10 mouse cellular contexts compared by ENCODE assay signal in genomic region chr9:45370616-45371336, GRCm38 (mm10). TPM values are rescaled to one million over a fixed set of nuclear protein-coding genes. Genes with fewer than 3 reads are reported as not detected.
A peak's percentile ranks its signal among the peaks of the same experiment; 100 is the strongest.
DNase-seq lines count a peak whose midpoint lies in the region; ATAC-seq lines count a peak whose summit lies in the region.
"Had no signal": no experiment of that assay in that cellular context is flagged by ENCODE, and none has a peak within 500 bp of the region (broad histone marks: within the 10 kb centered on the region; RNA-seq: fewer than 3 reads in every experiment).

No protein-coding gene starts in this region.

- peaks cover 13% of the 10 kb centered on the region for H3K27me3 ChIP-seq in heart, embryonic 16.5 days (ENCODE audit: control insufficient read depth, insufficient read depth, low read length)
- peaks cover 22% of the 10 kb centered on the region for H3K27me3 ChIP-seq in hindbrain, embryonic 10.5 days (ENCODE audit: insufficient read depth, poor library complexity, severe bottlenecking)
- no peaks in the 10 kb centered on the region for H3K27me3 ChIP-seq in midbrain, embryonic 11.5 days (ENCODE audit: control insufficient read depth, insufficient read depth, low read length)

- H3K9ac ChIP-seq in heart, embryonic 16.5 days (ENCODE audit: low read length): peak overlapping the region; percentile 68
- peak overlapping the region; percentile 83 for H3K9ac ChIP-seq in midbrain, embryonic 11.5 days (ENCODE audit: low read length)

- intact Hi-C loops in gastrocnemius, postnatal 14 days (cut with DNase I; ENCODE audit: low total_unique reads): no loop called here

- no peak for DNase-seq in heart, adult 11 months
- no peak for DNase-seq in hindbrain, embryonic 10.5 days (ENCODE audit: low spot score)
- DNase-seq in midbrain, embryonic 11.5 days (ENCODE audit: low spot score, missing footprints): peak; percentile 92
- no peak for DNase-seq in gastrocnemius, postnatal 14 days
- DNase-seq in ovary, postnatal 14 days (ENCODE audit: low spot score): no peak
- no peak for DNase-seq in cerebellum, adult 18-20 months

- H3K9me3 ChIP-seq in heart, embryonic 16.5 days (replicated peaks; ENCODE audit: control insufficient read depth, low read length): no peaks in the 10 kb centered on the region
- H3K9me3 ChIP-seq in hindbrain, embryonic 10.5 days: no peaks in the 10 kb centered on the region
- no peaks in the 10 kb centered on the region for H3K9me3 ChIP-seq in midbrain, embryonic 11.5 days (ENCODE audit: control insufficient read depth, low read length)

- no peak overlapping the region for H3K27ac ChIP-seq in heart, embryonic 16.5 days (ENCODE audit: low read length)
- H3K27ac ChIP-seq in brown adipose tissue, adult 24 weeks (replicated peaks; ENCODE audit: low read depth, low read length): no peak overlapping the region
- peak overlapping the region; percentile 93 for H3K27ac ChIP-seq in hindbrain, embryonic 10.5 days
- H3K27ac ChIP-seq in midbrain, embryonic 11.5 days (ENCODE audit: low read depth, low read length): peak overlapping the region; percentile 21

- H3K4me3 ChIP-seq in heart, embryonic 16.5 days (ENCODE audit: low read length): peak overlapping the region; percentile 58
- peak overlapping the region; percentile 53 for H3K4me3 ChIP-seq in brown adipose tissue, adult 24 weeks (ENCODE audit: insufficient read depth, low read depth, low read length)
- H3K4me3 ChIP-seq in hindbrain, embryonic 10.5 days: peak overlapping the region; percentile 82
- H3K4me3 ChIP-seq in midbrain, embryonic 11.5 days (ENCODE audit: low read depth, low read length): peak overlapping the region; percentile 52
- H3K4me3 ChIP-seq: erythroblast, embryonic 14.5 days had no signal

- H3K4me2 ChIP-seq in heart, embryonic 16.5 days (ENCODE audit: low read depth, low read length): peak overlapping the region; percentile 86
- peak overlapping the region; percentile 86 for H3K4me2 ChIP-seq in midbrain, embryonic 11.5 days

- H3K36me3 ChIP-seq in heart, embryonic 16.5 days (ENCODE audit: control insufficient read depth, insufficient read depth): no peaks in the 10 kb centered on the region
- peaks cover 32% of the 10 kb centered on the region for H3K36me3 ChIP-seq in hindbrain, embryonic 10.5 days
- H3K36me3 ChIP-seq in midbrain, embryonic 11.5 days (ENCODE audit: control insufficient read depth, insufficient read depth, low read length): no peaks in the 10 kb centered on the region

- ATAC-seq in heart, embryonic 16.5 days (replicated peaks; ENCODE audit: extremely low read depth, insufficient read depth, low FRiP score): no peak
- ATAC-seq in midbrain, embryonic 11.5 days (ENCODE audit: low FRiP score): peak; percentile 56

- peaks cover 7% of the 10 kb centered on the region for H3K4me1 ChIP-seq in heart, embryonic 16.5 days (ENCODE audit: control insufficient read depth, insufficient read depth, low read length)
- peaks cover 5% of the 10 kb centered on the region; the same call in 1 of the 2 replicates for H3K4me1 ChIP-seq in brown adipose tissue, adult 24 weeks (ENCODE audit: control insufficient read depth, insufficient read depth, insufficient read length, low read length)
- H3K4me1 ChIP-seq in hindbrain, embryonic 10.5 days (replicated peaks): peaks cover 49% of the 10 kb centered on the region
- peaks cover 15% of the 10 kb centered on the region for H3K4me1 ChIP-seq in midbrain, embryonic 11.5 days (ENCODE audit: control insufficient read depth, insufficient read depth, low read length)

- 11% methylated on average over 25 of the region's 25 CpGs for WGBS in heart, embryonic 16.5 days
- 4% methylated on average over 25 of the region's 25 CpGs for WGBS in hindbrain, embryonic 10.5 days
- 5% methylated on average over 25 of the region's 25 CpGs for WGBS in midbrain, embryonic 11.5 days

RNA-seq across cellular contexts. Expression of gene Fxyd6, which starts 0.8 kb away (rescaled TPM):
- 34.9 and 37.2 TPM in 2 replicates for polyA plus RNA-seq in heart, embryonic 16.5 days (2015; fragmentation: Nextera tagmentation; extraction: Ambion mirVana)
- polyA plus RNA-seq in brown adipose tissue, adult 24 weeks (2012; ENCODE audit: insufficient read depth, insufficient read length, missing spikeins): 2.3 and 5.2 TPM in 2 replicates
- 155 and 167 TPM in 2 replicates for polyA plus RNA-seq in hindbrain, embryonic 10.5 days (2016; fragmentation: Nextera tagmentation; extraction: Ambion mirVana)
- polyA plus RNA-seq in midbrain, embryonic 11.5 days (2014; fragmentation: Nextera tagmentation; extraction: Ambion mirVana): 123 and 129 TPM in 2 replicates
- 10 to 100 TPM; 36.6 to 44.5 TPM for total RNA-seq in gastrocnemius, postnatal 14 days (2021)
- polyA plus RNA-seq: erythroblast, embryonic 14.5 days had no signal

RNA-seq across cellular contexts. Expression of gene Fxyd2, which starts 28.7 kb away (rescaled TPM):
- polyA plus RNA-seq in heart, embryonic 16.5 days (2015; fragmentation: Nextera tagmentation; extraction: Ambion mirVana): 1.8 and 2.5 TPM in 2 replicates
- 2.8 and 15.3 TPM in 2 replicates for polyA plus RNA-seq in brown adipose tissue, adult 24 weeks (2012; ENCODE audit: insufficient read depth, insufficient read length, missing spikeins)
- polyA plus RNA-seq in hindbrain, embryonic 10.5 days (2016; fragmentation: Nextera tagmentation; extraction: Ambion mirVana): 0.93 and 1.1 TPM in 2 replicates
- 1.00 and 1.5 TPM in 2 replicates for polyA plus RNA-seq in midbrain, embryonic 11.5 days (2014; fragmentation: Nextera tagmentation; extraction: Ambion mirVana)
- total RNA-seq in gastrocnemius, postnatal 14 days (2021): 1 to 10 TPM; 1.4 to 1.5 TPM
- total RNA-seq: megakaryocyte-erythroid progenitor cell, adult 5-6 weeks had no signal
- polyA plus RNA-seq: erythroblast, embryonic 14.5 days had no signal

RNA-seq across cellular contexts. Expression of gene Tmprss13, which starts 51.9 kb away (rescaled TPM):
- 0.16 and 0.20 TPM in 2 replicates for polyA plus RNA-seq in heart, embryonic 16.5 days (2015; fragmentation: Nextera tagmentation; extraction: Ambion mirVana)
- polyA plus RNA-seq in brown adipose tissue, adult 24 weeks (2012; ENCODE audit: insufficient read depth, insufficient read length, missing spikeins): not detected in 2 replicates
- polyA plus RNA-seq in hindbrain, embryonic 10.5 days (2016; fragmentation: Nextera tagmentation; extraction: Ambion mirVana): 0.11 and 0.12 TPM in 2 replicates
- polyA plus RNA-seq in midbrain, embryonic 11.5 days (2014; fragmentation: Nextera tagmentation; extraction: Ambion mirVana): not detected in 2 replicates
- total RNA-seq in gastrocnemius, postnatal 14 days (2021): under 1 TPM; 0.06 to 0.18 TPM
- total RNA-seq: megakaryocyte-erythroid progenitor cell, adult 5-6 weeks had no signal
- polyA plus RNA-seq: erythroblast, embryonic 14.5 days had no signal

RNA-seq across cellular contexts. Expression of gene Dscaml1, which starts 55.7 kb away (rescaled TPM):
- polyA plus RNA-seq in heart, embryonic 16.5 days (2015; fragmentation: Nextera tagmentation; extraction: Ambion mirVana): 0.35 and 0.54 TPM in 2 replicates
- not detected in 2 replicates for polyA plus RNA-seq in brown adipose tissue, adult 24 weeks (2012; ENCODE audit: insufficient read depth, insufficient read length, missing spikeins)
- polyA plus RNA-seq in hindbrain, embryonic 10.5 days (2016; fragmentation: Nextera tagmentation; extraction: Ambion mirVana): 0.78 and 0.92 TPM in 2 replicates
- 0.74 and 0.86 TPM in 2 replicates for polyA plus RNA-seq in midbrain, embryonic 11.5 days (2014; fragmentation: Nextera tagmentation; extraction: Ambion mirVana)
- total RNA-seq in gastrocnemius, postnatal 14 days (2021): under 1 TPM in 1 of 2 experiments, not detected in 1; 0.21 TPM
- total RNA-seq: megakaryocyte-erythroid progenitor cell, adult 5-6 weeks had no signal
- polyA plus RNA-seq: erythroblast, embryonic 14.5 days had no signal

Comparison
In these comparisons a context has a peak if more than half of its experiments do, and no peak if none do; other contexts are left out.
1. H3K27ac ChIP-seq: peak in hindbrain, embryonic 10.5 days (single experiment) and midbrain, embryonic 11.5 days (single experiment); none in heart, embryonic 16.5 days (single experiment) and brown adipose tissue, adult 24 weeks (single experiment).
2. Peak in every context shown above with its lines, with median percentiles within 50 percentile points of each other: H3K4me3 ChIP-seq.